Mouse (Mus musculus): Measurements from ENCODE around the gene Fign. TPM values are rescaled to one million over a fixed set of nuclear protein-coding genes. Genes with fewer than 3 reads are reported as not detected.

The Fign gene
- total and polyA plus RNA-seq, 3 experiments: not detected

DNA sequence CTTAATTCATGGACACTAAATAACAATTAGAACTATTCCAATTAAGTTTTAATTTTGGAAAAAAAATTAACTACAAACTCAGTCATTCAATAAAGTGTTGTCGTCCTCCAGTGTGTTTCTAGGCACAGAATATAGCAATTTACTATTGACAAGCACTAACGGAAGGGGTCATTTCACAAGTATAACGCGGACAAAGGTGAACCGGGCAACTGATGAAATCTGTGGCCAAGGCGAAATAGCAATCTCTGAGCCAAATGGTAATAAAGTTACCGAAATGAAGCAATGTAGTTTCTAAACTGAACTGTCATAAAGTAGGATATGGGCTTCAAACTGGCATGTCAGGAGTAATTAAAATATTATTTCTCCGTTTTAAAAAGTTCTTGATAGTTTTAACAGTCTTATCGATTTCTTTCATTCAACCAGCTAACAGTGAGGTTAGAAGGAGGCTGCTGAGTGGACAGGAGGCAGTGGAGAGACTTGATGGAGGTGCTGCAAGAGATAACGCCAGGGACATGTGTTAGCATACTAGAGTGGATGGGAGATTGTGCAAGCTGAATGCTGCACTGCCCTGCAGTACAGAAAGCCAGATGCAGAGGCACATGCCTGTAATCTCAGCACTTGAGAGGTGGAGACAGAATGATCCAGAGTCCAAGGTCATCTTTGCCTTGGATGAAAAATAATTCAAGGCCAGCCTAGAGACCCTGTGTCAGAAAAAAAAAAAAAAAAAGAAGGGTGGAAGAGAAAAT, 27.7 kb downstream of the Fign start:
- H3K36me3 ChIP-seq (replicated peaks in 1 of 2; ENCODE audit: control insufficient read depth in 1 of 2, insufficient read depth in 1 of 2, low read length in 1 of 2): no peaks in the 10 kb centered on the region
- no peaks in the 10 kb centered on the region for H3K4me1 ChIP-seq (ENCODE audit: control insufficient read depth in 1 of 2, insufficient read depth in 2 of 2)
- H3K4me3 ChIP-seq (replicated peaks in 1 of 3; ENCODE audit: low read depth in 2 of 3, low read length in 2 of 3, poor library complexity in 1 of 3): no peak overlapping the region
- H3K4me2 ChIP-seq (ENCODE audit: insufficient read depth, low read depth, poor library complexity, severe bottlenecking): no peak overlapping the region
- H3K9ac ChIP-seq (ENCODE audit: insufficient read depth, low read depth): no peak overlapping the region
- no peak for DNase-seq (ENCODE audit: extremely low read depth)
- H3K79me2 ChIP-seq (replicated peaks; ENCODE audit: control insufficient read depth, extremely low read depth, insufficient read depth, poor library complexity, severe bottlenecking): no peaks in the 10 kb centered on the region
- in situ Hi-C loops (cut with MboI; ENCODE audit: low pct_ligation_motif_present, low pct_unique_long_range_greater_than_20kb, low sequenced_read_pairs): no loop called here
- no peak for TF ChIP-seq NRF1 (IDR thresholded peaks at IDR 0.05; ENCODE audit: low read depth, low read length)
- no peak for TF ChIP-seq CHD2 (IDR thresholded peaks at IDR 0.05; ENCODE audit: low read length)
- TF ChIP-seq EP300 (IDR thresholded peaks at IDR 0.05; ENCODE audit: low read length): no peak
- no peak for TF ChIP-seq CTCF (conservative IDR thresholded peaks at IDR 0.05 in 1 of 2, IDR thresholded peaks at IDR 0.05 in 1 of 2; ENCODE audit: low read depth in 2 of 2, low read length in 2 of 2)
- TF ChIP-seq E2F4 (IDR thresholded peaks at IDR 0.05; ENCODE audit: insufficient replicate concordance, low read depth, low read length): no peak
- TF ChIP-seq BHLHE40 (IDR thresholded peaks at IDR 0.05; ENCODE audit: low read depth, low read length): no peak
- TF ChIP-seq USF1 (IDR thresholded peaks at IDR 0.05; ENCODE audit: low read depth, low read length): no peak
- TF ChIP-seq MAZ (IDR thresholded peaks at IDR 0.05; ENCODE audit: low read depth, low read length): no peak
- TF ChIP-seq MAX (IDR thresholded peaks at IDR 0.05; ENCODE audit: low read length): no peak
- no peak for TF ChIP-seq PAX5 (IDR thresholded peaks at IDR 0.05; ENCODE audit: low read length)
- no peak for TF ChIP-seq ZNF384 (IDR thresholded peaks at IDR 0.05; ENCODE audit: low read depth, low read length)
- H3K27me3 ChIP-seq (replicated peaks): no peaks in the 10 kb centered on the region
- H3K9me3 ChIP-seq (replicated peaks; ENCODE audit: low read length): peaks cover 30% of the 10 kb centered on the region
- dilution Hi-C loops (cut with MboI; ENCODE audit: extremely low pct_ligation_motif_present, extremely low pct_unique_long_range_greater_than_20kb, low sequenced_read_pairs): no loop called here
- no peak overlapping the region for H3K27ac ChIP-seq (ENCODE audit: insufficient read depth, low read depth)

DNA sequence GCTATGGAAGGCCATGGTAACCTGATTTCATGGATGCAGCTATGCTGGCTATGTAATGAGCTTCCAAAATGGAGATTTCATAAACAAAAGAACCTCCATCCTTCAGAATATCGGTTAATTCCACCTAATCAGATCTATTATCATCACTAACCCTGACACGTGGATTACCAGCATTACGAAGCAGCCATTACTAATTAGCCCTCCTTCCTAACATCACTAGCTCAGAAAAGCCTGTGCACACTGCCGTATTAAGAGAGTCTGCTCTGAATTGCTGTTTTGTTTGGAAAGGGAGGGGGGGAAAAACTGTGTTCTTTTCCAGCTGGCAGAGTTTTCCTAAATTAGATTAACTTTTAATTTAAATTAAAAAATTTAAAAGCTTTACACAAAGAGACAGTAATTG, 32.3 kb downstream of the Fign start:
- H3K4me2 ChIP-seq (ENCODE audit: insufficient read depth, low read depth, poor library complexity, severe bottlenecking): no peak overlapping the region
- no peak overlapping the region for H3K4me3 ChIP-seq (replicated peaks in 1 of 3; ENCODE audit: low read depth in 2 of 3, low read length in 2 of 3, poor library complexity in 1 of 3)
- H3K27ac ChIP-seq (ENCODE audit: insufficient read depth, low read depth): no peak overlapping the region
- in situ Hi-C loops (cut with MboI; ENCODE audit: low pct_ligation_motif_present, low pct_unique_long_range_greater_than_20kb, low sequenced_read_pairs) (no loop called here), dilution Hi-C loops (cut with MboI; ENCODE audit: extremely low pct_ligation_motif_present, extremely low pct_unique_long_range_greater_than_20kb, low sequenced_read_pairs) (no loop called here)
- H3K27me3 ChIP-seq (replicated peaks): no peaks in the 10 kb centered on the region
- DNase-seq (ENCODE audit: extremely low read depth): no peak
- H3K9me3 ChIP-seq (replicated peaks; ENCODE audit: low read length): peaks cover 37% of the 10 kb centered on the region
- no peaks in the 10 kb centered on the region for H3K4me1 ChIP-seq (ENCODE audit: control insufficient read depth in 1 of 2, insufficient read depth in 2 of 2)
- H3K36me3 ChIP-seq (replicated peaks in 1 of 2; ENCODE audit: control insufficient read depth in 1 of 2, insufficient read depth in 1 of 2, low read length in 1 of 2): no peaks in the 10 kb centered on the region
- TF ChIP-seq CHD1 (IDR thresholded peaks at IDR 0.05; ENCODE audit: low read depth, low read length): no peak
- H3K9ac ChIP-seq (ENCODE audit: insufficient read depth, low read depth): no peak overlapping the region
- H3K79me2 ChIP-seq (replicated peaks; ENCODE audit: control insufficient read depth, extremely low read depth, insufficient read depth, poor library complexity, severe bottlenecking): no peaks in the 10 kb centered on the region

DNA sequence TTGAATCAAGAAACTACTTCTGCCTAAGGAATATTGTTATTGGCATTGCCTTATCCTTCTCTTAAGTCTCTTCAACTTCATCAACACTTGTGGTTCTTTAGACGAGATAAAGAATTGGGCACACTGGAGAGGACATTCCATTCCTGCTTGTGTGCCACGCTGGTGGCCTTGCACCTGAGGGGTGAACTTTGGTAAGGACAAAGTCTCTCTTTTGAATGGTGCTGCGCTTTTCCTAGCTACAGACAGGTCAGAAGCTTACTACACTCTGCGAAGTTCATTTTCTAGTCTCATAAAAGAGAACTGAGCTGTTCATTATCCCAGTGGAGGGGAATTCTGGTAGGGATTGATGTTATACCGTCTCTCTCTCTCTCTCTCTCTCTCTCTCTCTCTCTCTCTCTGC, 38.4 kb downstream of the Fign start:
- in situ Hi-C loops (cut with MboI; ENCODE audit: low pct_ligation_motif_present, low pct_unique_long_range_greater_than_20kb, low sequenced_read_pairs) (no loop called here), dilution Hi-C loops (cut with MboI; ENCODE audit: extremely low pct_ligation_motif_present, extremely low pct_unique_long_range_greater_than_20kb, low sequenced_read_pairs) (no loop called here)
- Histone ChIP-seq H3K27me3 (replicated peaks) (no peaks in the 10 kb centered on the region), H3K79me2 (replicated peaks; ENCODE audit: control insufficient read depth, extremely low read depth, insufficient read depth, poor library complexity, severe bottlenecking) (no peaks in the 10 kb centered on the region), H3K9ac (ENCODE audit: insufficient read depth, low read depth) (no peak overlapping the region), H3K4me3 (replicated peaks in 1 of 3; ENCODE audit: low read depth in 2 of 3, low read length in 2 of 3, poor library complexity in 1 of 3) (no peak overlapping the region), H3K4me1 (ENCODE audit: control insufficient read depth in 1 of 2, insufficient read depth in 2 of 2) (no peaks in the 10 kb centered on the region), H3K27ac (ENCODE audit: insufficient read depth, low read depth) (no peak overlapping the region), H3K4me2 (ENCODE audit: insufficient read depth, low read depth, poor library complexity, severe bottlenecking) (no peak overlapping the region), H3K9me3 (replicated peaks; ENCODE audit: low read length) (peaks cover 61% of the 10 kb centered on the region), H3K36me3 (replicated peaks in 1 of 2; ENCODE audit: control insufficient read depth in 1 of 2, insufficient read depth in 1 of 2, low read length in 1 of 2) (no peaks in the 10 kb centered on the region)
- TF ChIP-seq MAX (IDR thresholded peaks at IDR 0.05; ENCODE audit: low read length) (no peak), ETS1 (conservative IDR thresholded peaks at IDR 0.05; ENCODE audit: low read depth, low read length) (no peak), ELF1 (IDR thresholded peaks at IDR 0.05; ENCODE audit: low read depth, low read length) (no peak), MAZ (IDR thresholded peaks at IDR 0.05; ENCODE audit: low read depth, low read length) (no peak), TBP (conservative IDR thresholded peaks at IDR 0.05; ENCODE audit: low read depth, low read length) (no peak)
- DNase-seq (ENCODE audit: extremely low read depth): no peak

All from CH12.LX (cell line).